Mouse (Mus musculus) heart, embryonic 11.5 days (tissue): Measurements from ENCODE around the gene Olfr763. TPM values are rescaled to one million over a fixed set of nuclear protein-coding genes. Genes with fewer than 3 reads are reported as not detected.
"Not testable (repeated sequence)": the region's sequence is repeated elsewhere in the genome, so short reads cannot be mapped to it uniquely, and the experiment has no call there.

Experiments
- ATAC-seq: fragments of 200-750 bp; cut with Nextera tagmentation; replicated peaks from 2 replicates; pipeline ENCODE4 v1.8.0; 2017; ENCODE audit warnings: moderate library complexity; ENCODE audit not compliant: insufficient number of reproducible peaks, low FRiP score, low TSS enrichment
- H3K27ac ChIP-seq: fragments of 300-500 bp; sonication (generic); 2 replicates; pipeline ENCODE4 v1.5.1; 2014; ENCODE audit warnings: mild to moderate bottlenecking, low read depth, low read length
- H3K27me3 ChIP-seq: fragments of 300-500 bp; sonication (generic); 2 replicates; pipeline ENCODE4 v1.6.1; 2014; ENCODE audit warnings: mild to moderate bottlenecking, low read length, mixed read lengths; ENCODE audit not compliant: control insufficient read depth, insufficient read depth
- H3K36me3 ChIP-seq: fragments of 300-500 bp; sonication (generic); 2 replicates; pipeline ENCODE4 v1.6.1; 2014; ENCODE audit warnings: mild to moderate bottlenecking, low read length, moderate library complexity, mixed read lengths; ENCODE audit not compliant: control insufficient read depth, insufficient read depth
- H3K4me1 ChIP-seq: fragments of 300-500 bp; sonication (generic); 2 replicates; pipeline ENCODE4 v1.6.1; 2014; ENCODE audit warnings: low read length; ENCODE audit not compliant: control insufficient read depth, insufficient read depth
- H3K4me2 ChIP-seq: fragments of 300-500 bp; sonication (generic); 2 replicates; pipeline ENCODE4 v1.6.1; 2014; ENCODE audit warnings: mild to moderate bottlenecking, moderate library complexity
- H3K4me3 ChIP-seq: fragments of 300-500 bp; sonication (generic); 2 replicates; pipeline ENCODE4 v1.5.1; 2014; ENCODE audit warnings: low read depth, low read length
- H3K9ac ChIP-seq: fragments of 300-500 bp; sonication (generic); 2 replicates; pipeline ENCODE4 v1.6.1; 2014; ENCODE audit warnings: mild to moderate bottlenecking, low read depth, low read length, moderate library complexity
- H3K9me3 ChIP-seq: fragments of 300-500 bp; sonication (generic); replicated peaks from 2 replicates; pipeline ENCODE4 v1.6.1; 2016; ENCODE audit warnings: low read length; ENCODE audit not compliant: control insufficient read depth
- WGBS: fragments of 180-500 bp; shearing (Covaris S2); extraction: QIAGEN DNeasy Blood & Tissue Kit; methylation state at CpG from one replicate; pipeline ENCODE4 v1.1.7; 2014; ENCODE audit not compliant: insufficient replicate concordance; 5-methylcytosine and 5-hydroxymethylcytosine counted together
- polyA plus RNA-seq: library from polyadenylated mRNA; unstranded; fragments of >200 nt; fragmentation: Nextera tagmentation; extraction: Ambion mirVana; gene quantifications from 2 replicates; pipeline ENCODE4 v1.2.1, GENCODE M21; 2014

Gene Olfr763
- polyA plus RNA-seq, 1 experiment from 2014 or later: not detected

DNA sequence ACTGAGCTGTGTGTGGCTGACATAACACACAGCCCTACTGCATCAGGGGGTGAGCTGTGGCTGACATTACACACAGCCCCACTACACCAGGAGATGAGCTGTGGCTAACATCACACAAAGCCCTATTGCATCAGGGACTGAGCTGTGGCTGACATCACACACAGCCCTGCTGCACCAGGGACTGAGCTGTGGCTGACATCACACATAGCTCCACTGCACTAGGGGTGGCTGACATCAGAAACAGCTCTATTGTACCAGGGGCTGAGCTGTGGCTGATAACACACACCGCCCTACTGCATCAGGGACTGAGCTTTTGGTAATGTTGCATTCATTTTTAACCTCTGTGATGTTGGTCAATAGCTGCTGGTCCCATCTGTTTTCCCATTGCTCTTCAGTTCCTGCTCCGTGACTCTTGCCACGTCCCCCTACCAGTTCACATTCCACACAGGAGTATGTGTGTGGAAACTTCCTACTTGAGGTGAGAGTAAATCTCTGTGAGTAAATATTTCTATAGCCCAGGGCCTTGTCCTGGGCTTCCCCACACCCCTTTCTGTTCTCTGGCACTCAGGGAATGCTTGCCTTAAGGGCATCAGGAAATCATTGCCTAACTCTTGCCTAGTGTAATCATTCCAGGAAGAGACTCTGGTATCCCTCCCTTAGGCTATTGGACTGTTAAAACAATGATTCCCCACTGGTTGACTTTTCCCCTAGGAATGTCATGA is 29.8 kb upstream of the Olfr763 start:
- Histone ChIP-seq H3K4me3 (no peak overlapping the region), H3K27me3 (no peaks in the 10 kb centered on the region), H3K4me2 (no peak overlapping the region), H3K9ac (no peak overlapping the region), H3K27ac (peak overlapping the region; percentile 0; the same call in 1 of the 2 replicates), H3K36me3 (no peaks in the 10 kb centered on the region), H3K4me1 (peaks cover 11% of the 10 kb centered on the region), H3K9me3 (no peaks in the 10 kb centered on the region)
- 39% methylated on average over 3 of the region's 3 CpGs for WGBS
- no peak; the same call in 1 of the 2 replicates for ATAC-seq

DNA sequence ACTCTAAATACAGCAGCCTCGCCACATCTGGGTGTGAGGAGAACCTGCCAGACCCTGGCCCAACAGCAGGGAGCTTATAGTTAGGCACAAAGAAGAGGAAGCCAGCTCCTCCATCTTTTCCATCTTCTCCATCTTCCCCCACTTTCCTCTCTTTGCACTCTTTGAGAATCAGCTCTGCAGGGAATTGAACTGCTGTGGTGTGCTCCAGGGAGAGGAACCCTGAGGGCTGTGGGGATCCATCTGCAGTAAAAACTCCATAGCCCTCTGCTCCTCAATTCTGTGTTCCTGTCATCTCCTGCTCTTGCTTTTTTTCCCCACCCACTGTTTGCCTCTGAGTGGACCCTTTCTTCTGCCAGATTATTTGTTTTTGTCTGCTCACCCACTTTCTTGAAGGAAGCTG is 21.5 kb upstream of the Olfr763 start, which contains the start of gene Olfr9:
Gene Olfr9 (plus strand): TSS at position 301 of the 400 bp plus-strand sequence.
- H3K4me2 ChIP-seq, H3K4me1 ChIP-seq, ATAC-seq, H3K27ac ChIP-seq, H3K9ac ChIP-seq, H3K4me3 ChIP-seq, H3K36me3 ChIP-seq, H3K9me3 ChIP-seq, H3K27me3 ChIP-seq: not testable (repeated sequence)
- WGBS: 41% methylated on average over 1 of the region's 1 CpGs

DNA sequence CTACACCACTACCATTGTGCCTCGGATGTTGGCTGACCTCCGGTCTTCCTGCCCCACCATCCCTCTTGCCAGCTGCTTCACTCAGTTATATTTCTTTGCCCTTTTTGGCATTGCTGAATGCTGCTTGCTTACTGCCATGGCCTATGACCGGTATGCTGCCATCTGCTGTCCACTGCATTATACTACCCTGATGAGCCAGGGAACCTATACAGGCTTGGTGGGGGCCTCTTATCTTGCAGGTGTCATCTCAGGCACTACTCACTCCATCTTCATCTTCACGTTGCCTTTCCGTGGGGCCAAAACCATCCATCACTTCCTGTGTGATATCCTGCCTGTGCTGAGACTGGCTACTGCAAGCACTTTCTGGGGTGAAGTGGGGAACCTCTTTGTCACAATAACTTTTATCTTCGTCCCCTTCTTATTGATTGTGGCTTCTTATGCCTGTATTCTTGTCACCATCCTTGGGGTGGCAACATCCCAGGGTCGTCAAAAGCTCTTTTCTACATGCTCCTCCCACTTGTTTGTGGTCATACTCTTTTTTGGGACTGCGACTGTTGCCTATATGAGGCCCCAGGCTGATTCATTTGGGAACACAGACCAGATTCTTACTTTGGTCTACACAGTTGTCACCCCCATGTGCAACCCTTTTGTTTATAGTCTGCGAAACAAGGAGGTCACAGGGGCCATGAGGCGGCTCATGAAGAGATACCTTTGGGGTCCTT is 20.3 kb upstream of the Olfr763 start:
- H3K4me3 ChIP-seq, H3K27me3 ChIP-seq, H3K4me1 ChIP-seq, H3K4me2 ChIP-seq, H3K27ac ChIP-seq, H3K9me3 ChIP-seq, H3K36me3 ChIP-seq, ATAC-seq, H3K9ac ChIP-seq: not testable (repeated sequence)
- WGBS: 56% methylated on average over 6 of the region's 10 CpGs

DNA sequence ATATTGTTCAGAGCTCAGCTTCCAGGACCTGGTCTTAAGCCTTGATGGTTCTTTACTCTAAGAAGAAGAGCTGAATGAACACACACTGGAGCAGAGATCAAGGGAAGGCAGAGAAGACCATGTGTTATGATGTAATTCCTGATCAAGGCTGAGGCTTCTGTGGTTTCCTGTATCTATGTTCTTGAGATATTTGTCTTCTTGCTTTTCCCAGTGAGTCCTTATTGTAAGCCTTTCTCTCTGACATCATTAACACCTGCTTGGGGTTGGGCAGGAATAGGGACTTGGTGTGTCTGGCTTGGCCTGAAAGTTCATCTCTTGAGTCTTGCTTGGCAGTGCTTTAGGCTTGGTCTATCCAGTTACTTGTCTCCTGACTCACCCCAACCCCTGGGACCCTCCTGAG is 19.6 kb upstream of the Olfr763 start:
- no peak overlapping the region for H3K9ac ChIP-seq
- no peak for ATAC-seq
- H3K4me1 ChIP-seq: no peaks in the 10 kb centered on the region
- H3K36me3 ChIP-seq: no peaks in the 10 kb centered on the region
- H3K27me3 ChIP-seq: no peaks in the 10 kb centered on the region
- H3K4me3 ChIP-seq: no peak overlapping the region
- no peaks in the 10 kb centered on the region for H3K9me3 ChIP-seq
- no peak overlapping the region for H3K27ac ChIP-seq
- H3K4me2 ChIP-seq: no peak overlapping the region

DNA sequence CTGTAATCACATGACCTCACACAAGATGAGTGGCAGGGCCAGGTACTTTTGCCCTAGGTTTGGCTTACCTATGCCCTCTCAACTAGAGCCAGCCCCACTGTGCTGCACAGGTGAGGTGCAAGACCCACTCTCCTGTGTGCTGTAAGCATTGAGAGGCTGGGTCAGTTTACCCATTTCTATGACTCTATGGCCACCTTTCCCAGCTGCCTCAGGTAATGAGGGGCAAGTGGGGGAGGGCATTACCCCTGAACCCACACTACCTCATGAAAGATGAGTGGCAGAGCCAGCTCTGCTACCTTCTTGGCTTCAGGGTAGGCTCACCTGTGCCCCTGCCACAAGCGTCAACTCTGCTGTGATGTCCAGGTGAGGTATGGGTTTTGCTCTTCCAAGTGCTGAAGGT is 14.8 kb upstream of the Olfr763 start:
- Histone ChIP-seq H3K4me2 (no peak overlapping the region), H3K36me3 (no peaks in the 10 kb centered on the region), H3K4me3 (no peak overlapping the region), H3K27ac (no peak overlapping the region), H3K27me3 (no peaks in the 10 kb centered on the region), H3K9me3 (no peaks in the 10 kb centered on the region), H3K9ac (no peak overlapping the region), H3K4me1 (no peaks in the 10 kb centered on the region)
- no peak for ATAC-seq
- 83% methylated on average over 1 of the region's 1 CpGs for WGBS

DNA sequence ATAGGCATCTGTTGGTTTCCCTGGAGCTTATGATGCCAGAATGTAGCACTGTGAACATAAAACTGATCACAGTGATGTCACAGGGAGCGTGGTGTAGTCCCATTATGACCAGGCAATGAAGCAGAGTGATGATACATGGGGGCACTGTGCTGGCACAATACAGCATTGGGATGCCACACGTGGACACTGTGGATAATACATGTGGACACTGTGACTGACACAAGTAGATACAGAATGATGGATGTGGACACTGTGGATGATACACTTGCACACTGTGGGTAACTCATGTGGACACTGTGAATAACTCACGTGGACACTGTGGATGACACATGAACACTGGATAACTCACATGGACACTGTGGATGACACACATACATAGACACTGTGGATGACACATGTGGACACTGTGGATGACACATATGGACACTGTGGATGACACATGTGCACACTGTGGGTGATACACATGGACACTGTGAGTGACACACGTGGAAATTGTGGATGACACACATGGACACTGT is 14.0 kb upstream of the Olfr763 start:
- Histone ChIP-seq H3K4me2 (no peak overlapping the region), H3K9me3 (no peaks in the 10 kb centered on the region), H3K9ac (no peak overlapping the region), H3K36me3 (no peaks in the 10 kb centered on the region), H3K27me3 (no peaks in the 10 kb centered on the region), H3K27ac (no peak overlapping the region), H3K4me3 (no peak overlapping the region), H3K4me1 (no peaks in the 10 kb centered on the region)
- ATAC-seq: peak; percentile 35; the same call in 1 of the 2 replicates
- WGBS: 70% methylated on average over 4 of the region's 4 CpGs

DNA sequence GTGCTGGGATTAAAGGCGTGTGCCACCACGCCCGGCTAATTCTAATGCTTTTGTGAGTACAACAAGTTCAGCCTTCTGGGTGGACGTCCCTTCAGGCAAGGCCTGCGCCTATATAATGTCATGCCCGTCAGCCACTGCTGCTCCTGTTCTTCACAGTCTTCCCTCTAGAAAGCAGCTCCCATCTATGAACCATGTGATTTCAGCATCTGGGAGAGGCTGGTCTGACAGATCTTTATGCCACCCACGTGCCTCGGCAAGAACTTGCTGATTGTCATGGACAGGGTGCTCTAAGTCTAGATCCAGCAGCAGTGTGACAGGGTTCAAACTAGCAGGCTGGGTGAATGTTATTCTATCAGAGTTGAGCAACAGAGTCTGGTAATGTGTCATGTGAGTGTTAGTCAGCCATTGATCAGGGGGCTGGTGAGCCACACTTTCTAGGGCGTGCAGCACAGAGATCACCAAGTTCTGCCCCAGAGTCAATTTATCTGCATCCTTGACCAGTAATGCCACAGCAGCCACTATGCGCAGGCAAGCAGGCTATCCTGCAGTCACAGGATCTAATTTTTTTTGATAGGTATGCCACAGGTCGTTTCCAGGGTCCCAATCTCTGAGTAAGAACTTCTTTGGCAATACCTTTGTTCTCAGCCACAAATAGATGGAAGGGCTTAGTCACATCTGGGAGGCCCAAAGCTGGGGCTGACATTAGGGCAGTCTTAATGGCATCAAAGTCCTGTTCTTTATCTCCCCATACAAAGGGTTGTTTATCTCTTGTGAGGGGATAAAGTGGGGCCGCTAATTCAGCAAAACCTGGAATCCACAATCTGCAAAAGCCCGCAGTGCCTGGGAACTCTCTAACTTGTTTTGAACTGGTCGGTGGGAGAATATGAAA is 6.3 kb upstream of the Olfr763 start:
- no peak overlapping the region for H3K9ac ChIP-seq
- no peaks in the 10 kb centered on the region for H3K36me3 ChIP-seq
- ATAC-seq: no peak
- H3K9me3 ChIP-seq: 0 out of 2 replicates have a peak, but pooled peaks cover 6% of the 10 kb centered on the region
- WGBS: 62% methylated on average over 14 of the region's 14 CpGs
- H3K4me3 ChIP-seq: no peak overlapping the region
- H3K27me3 ChIP-seq: no peaks in the 10 kb centered on the region
- H3K27ac ChIP-seq: no peak overlapping the region
- H3K4me2 ChIP-seq: no peak overlapping the region
- no peaks in the 10 kb centered on the region for H3K4me1 ChIP-seq

DNA sequence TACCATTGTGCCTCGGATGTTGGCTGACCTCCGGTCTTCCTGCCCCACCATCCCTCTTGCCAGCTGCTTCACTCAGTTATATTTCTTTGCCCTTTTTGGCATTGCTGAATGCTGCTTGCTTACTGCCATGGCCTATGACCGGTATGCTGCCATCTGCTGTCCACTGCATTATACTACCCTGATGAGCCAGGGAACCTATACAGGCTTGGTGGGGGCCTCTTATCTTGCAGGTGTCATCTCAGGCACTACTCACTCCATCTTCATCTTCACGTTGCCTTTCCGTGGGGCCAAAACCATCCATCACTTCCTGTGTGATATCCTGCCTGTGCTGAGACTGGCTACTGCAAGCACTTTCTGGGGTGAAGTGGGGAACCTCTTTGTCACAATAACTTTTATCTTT is 920 bp downstream of the Olfr763 start:
- H3K27me3 ChIP-seq, H3K9me3 ChIP-seq, H3K4me3 ChIP-seq, ATAC-seq, H3K27ac ChIP-seq, H3K4me2 ChIP-seq, H3K4me1 ChIP-seq, H3K9ac ChIP-seq, H3K36me3 ChIP-seq: not testable (repeated sequence)
- WGBS: 68% methylated on average over 2 of the region's 5 CpGs
